Mouse (Mus musculus): Measurements from ENCODE around the gene Clic6. TPM values are rescaled to one million over a fixed set of nuclear protein-coding genes. Genes with fewer than 3 reads are reported as not detected.
A peak's percentile ranks its signal among the peaks of the same experiment; 100 is the strongest.

Gene Clic6
- 0.64 and 0.84 TPM in 2 replicates for polyA plus RNA-seq (2016; fragmentation: Nextera tagmentation; extraction: Ambion mirVana)

- Histone ChIP-seq H3K4me3 (no peak within 1 kb of the TSS), H3K9me3 (replicated peaks) (no peaks in the 10 kb centered on the region), H3K27ac (no peak within 1 kb of the TSS), H3K4me1 (no peaks in the 10 kb centered on the region), H3K36me3 (no peaks in the 10 kb centered on the region), H3K27me3 (ENCODE audit: low read depth, poor library complexity, severe bottlenecking) (peaks cover 6% of the 10 kb centered on the region; the same call in 1 of the 2 replicates)
- 86% methylated on average over 5 of the region's 5 CpGs for WGBS
- no peak for DNase-seq (ENCODE audit: low spot score)
Observed at GRCm38 (mm10) chr16:92485436-92485835, at the start of gene Clic6. Gene Clic6, plus strand, starts transcription at chr16:92485736.

GRCm38 (mm10) chr16:92439775-92440174 is 45.8 kb upstream of the Clic6 start:
- H3K4me1 ChIP-seq = peaks cover 23% of the 10 kb centered on the region
- 79% methylated on average over 2 of the region's 2 CpGs for WGBS
- DNase-seq (ENCODE audit: low spot score) = no peak

GRCm38 (mm10) chr16:92440229-92440628 is 45.3 kb upstream of the Clic6 start:
- Histone ChIP-seq H3K36me3 (no peaks in the 10 kb centered on the region), H3K9me3 (replicated peaks) (no peaks in the 10 kb centered on the region), H3K27ac (no peak overlapping the region), H3K4me1 (peaks cover 27% of the 10 kb centered on the region), H3K4me3 (no peak overlapping the region), H3K27me3 (ENCODE audit: low read depth, poor library complexity, severe bottlenecking) (no peaks in the 10 kb centered on the region)
- WGBS = 81% methylated on average over 8 of the region's 8 CpGs
- no peak for DNase-seq (ENCODE audit: low spot score)

More at GRCm38 (mm10) chr16:92439775-92440174, 45.8 kb upstream of the Clic6 start:
- Histone ChIP-seq H3K27ac (no peak overlapping the region), H3K27me3 (ENCODE audit: low read depth, poor library complexity, severe bottlenecking) (no peaks in the 10 kb centered on the region), H3K9me3 (replicated peaks) (no peaks in the 10 kb centered on the region), H3K36me3 (0 out of 2 replicates have a peak, but pooled peaks cover under 1% of the 10 kb centered on the region), H3K4me3 (no peak overlapping the region)

GRCm38 (mm10) chr16:92441203-92441602 is 44.3 kb upstream of the Clic6 start:
- DNase-seq (ENCODE audit: low spot score) = no peak
- H3K4me1 ChIP-seq = peaks cover 28% of the 10 kb centered on the region
- WGBS = 77% methylated on average over 3 of the region's 3 CpGs
- H3K4me3 ChIP-seq = no peak overlapping the region
- no peaks in the 10 kb centered on the region for H3K9me3 ChIP-seq (replicated peaks)
- no peak overlapping the region for H3K27ac ChIP-seq
- H3K36me3 ChIP-seq = no peaks in the 10 kb centered on the region
- no peaks in the 10 kb centered on the region for H3K27me3 ChIP-seq (ENCODE audit: low read depth, poor library complexity, severe bottlenecking)

DNA sequence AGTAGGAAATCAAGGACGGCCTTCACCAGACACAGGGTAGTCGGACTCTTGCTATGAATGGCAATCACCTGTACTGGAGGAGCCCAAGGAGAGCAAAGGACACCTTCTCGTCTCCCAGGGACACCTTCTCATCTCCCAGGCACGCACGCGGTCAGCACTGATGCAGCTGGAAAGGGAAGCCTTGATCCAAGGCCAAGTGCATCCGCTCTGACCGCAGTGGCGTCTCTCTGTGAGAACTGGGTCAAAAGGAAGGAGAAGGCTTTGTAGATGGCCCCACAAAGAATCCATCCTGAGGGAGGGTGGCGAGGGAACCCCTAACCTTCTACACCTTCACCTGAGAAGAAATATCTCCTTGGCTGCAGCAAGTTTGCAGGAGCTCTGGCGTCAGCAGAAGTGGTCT is 43.4 kb upstream of the Clic6 start:
- Histone ChIP-seq H3K27me3 (ENCODE audit: low read depth, poor library complexity, severe bottlenecking) (no peaks in the 10 kb centered on the region), H3K27ac (no peak overlapping the region), H3K4me3 (no peak overlapping the region), H3K36me3 (no peaks in the 10 kb centered on the region), H3K9me3 (replicated peaks) (no peaks in the 10 kb centered on the region), H3K4me1 (peaks cover 28% of the 10 kb centered on the region)
- no peak for DNase-seq (ENCODE audit: low spot score)
- WGBS = 93% methylated on average over 11 of the region's 11 CpGs

DNA sequence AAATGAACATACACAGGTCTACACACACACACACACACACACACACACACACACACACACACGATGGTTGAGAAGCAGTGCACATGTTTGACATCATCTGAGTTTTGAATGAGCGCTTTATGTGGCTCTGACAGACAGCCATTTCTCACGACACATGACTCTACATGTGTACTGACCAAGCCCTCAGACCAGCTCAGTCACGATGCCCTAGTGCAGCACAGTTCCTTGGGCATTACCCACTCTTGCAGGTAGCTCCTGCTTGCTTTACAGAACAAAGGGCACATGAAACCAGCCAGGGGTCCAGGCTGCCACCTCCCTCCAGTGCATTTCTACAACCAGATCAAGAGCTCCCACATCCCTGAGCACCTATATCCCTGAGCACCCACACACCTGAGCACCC is 42.6 kb upstream of the Clic6 start:
- H3K4me1 ChIP-seq = peaks cover 31% of the 10 kb centered on the region
- no peaks in the 10 kb centered on the region for H3K9me3 ChIP-seq (replicated peaks)
- no peaks in the 10 kb centered on the region for H3K27me3 ChIP-seq (ENCODE audit: low read depth, poor library complexity, severe bottlenecking)
- H3K27ac ChIP-seq = no peak overlapping the region
- no peak for DNase-seq (ENCODE audit: low spot score)
- 95% methylated on average over 4 of the region's 4 CpGs for WGBS
- H3K4me3 ChIP-seq = no peak overlapping the region
- H3K36me3 ChIP-seq = no peaks in the 10 kb centered on the region

DNA sequence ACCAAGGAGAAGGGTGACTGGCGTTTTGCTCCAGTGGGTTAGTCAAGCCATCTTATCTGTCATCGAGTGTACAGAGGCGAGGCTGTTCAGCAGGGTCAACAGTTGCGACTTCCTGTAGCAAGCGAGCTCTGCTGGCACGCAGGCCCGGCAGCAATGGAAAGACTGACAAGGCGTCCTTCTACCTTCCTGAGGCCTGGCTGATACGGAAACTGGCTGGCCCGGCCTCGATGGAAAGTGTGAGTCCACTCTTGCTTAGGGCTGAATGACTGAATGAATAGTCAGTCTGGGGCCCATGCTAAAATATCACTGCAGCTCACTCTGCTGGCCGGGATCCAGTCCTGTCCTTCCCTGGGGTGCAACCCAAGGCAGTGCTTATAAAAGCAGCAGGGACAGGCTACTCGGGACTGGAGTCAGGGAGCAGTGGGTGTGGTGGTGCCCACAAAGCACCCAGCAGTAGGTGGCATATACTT is 41.9 kb upstream of the Clic6 start:
- DNase-seq (ENCODE audit: low spot score) = no peak
- peak overlapping the region; percentile 37; the same call in 1 of the 2 replicates for H3K27ac ChIP-seq
- WGBS = 77% methylated on average over 13 of the region's 13 CpGs
- H3K4me1 ChIP-seq = peaks cover 31% of the 10 kb centered on the region
- H3K36me3 ChIP-seq = no peaks in the 10 kb centered on the region
- no peaks in the 10 kb centered on the region for H3K9me3 ChIP-seq (replicated peaks)
- H3K4me3 ChIP-seq = no peak overlapping the region
- H3K27me3 ChIP-seq (ENCODE audit: low read depth, poor library complexity, severe bottlenecking) = no peaks in the 10 kb centered on the region

DNA sequence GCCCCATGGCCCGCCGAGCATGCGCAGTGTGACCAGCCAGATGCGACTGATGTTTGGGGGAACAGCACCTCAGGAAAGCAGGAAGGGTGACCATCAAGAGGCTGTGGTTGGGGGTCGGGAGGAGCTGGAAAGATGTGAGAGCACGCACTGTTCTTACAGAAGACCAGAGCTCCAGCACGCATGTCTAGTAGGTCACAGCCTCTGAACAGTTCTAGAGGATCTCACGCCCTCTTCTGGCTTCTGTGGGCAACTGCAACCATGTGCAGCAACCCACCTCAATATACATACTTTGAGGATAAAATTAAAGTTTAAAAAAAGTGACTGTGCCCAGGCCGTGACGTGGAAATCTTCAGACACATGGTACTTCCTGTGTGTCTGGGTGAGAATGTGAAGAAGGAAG is 40.2 kb upstream of the Clic6 start:
- no peak overlapping the region for H3K4me3 ChIP-seq
- 64% methylated on average over 10 of the region's 10 CpGs for WGBS
- no peaks in the 10 kb centered on the region for H3K27me3 ChIP-seq (ENCODE audit: low read depth, poor library complexity, severe bottlenecking)
- peaks cover 29% of the 10 kb centered on the region for H3K4me1 ChIP-seq
- H3K9me3 ChIP-seq (replicated peaks) = no peaks in the 10 kb centered on the region
- H3K27ac ChIP-seq = peak overlapping the region; percentile 19; the same call in 1 of the 2 replicates
- peak; percentile 46 for DNase-seq (ENCODE audit: low spot score)
- peaks cover 10% of the 10 kb centered on the region for H3K36me3 ChIP-seq

- Histone ChIP-seq H3K27ac (no peak overlapping the region), H3K4me3 (no peak overlapping the region), H3K36me3 (peaks cover 15% of the 10 kb centered on the region), H3K9me3 (replicated peaks) (no peaks in the 10 kb centered on the region), H3K4me1 (peaks cover 13% of the 10 kb centered on the region; the same call in 1 of the 2 replicates), H3K27me3 (ENCODE audit: low read depth, poor library complexity, severe bottlenecking) (no peaks in the 10 kb centered on the region)
- DNase-seq (ENCODE audit: low spot score) = no peak
- 94% methylated on average over 14 of the region's 14 CpGs for WGBS
Observed at GRCm38 (mm10) chr16:92449080-92449479, 36.5 kb upstream of the Clic6 start.

GRCm38 (mm10) chr16:92450331-92450730 is 35.2 kb upstream of the Clic6 start:
- DNase-seq (ENCODE audit: low spot score) = no peak
- no peaks in the 10 kb centered on the region for H3K9me3 ChIP-seq (replicated peaks)
- H3K27me3 ChIP-seq (ENCODE audit: low read depth, poor library complexity, severe bottlenecking) = no peaks in the 10 kb centered on the region
- 93% methylated on average over 8 of the region's 8 CpGs for WGBS
- H3K27ac ChIP-seq = no peak overlapping the region; the same call in 1 of the 2 replicates
- H3K4me3 ChIP-seq = no peak overlapping the region
- H3K36me3 ChIP-seq = peaks cover 15% of the 10 kb centered on the region
- peaks cover 10% of the 10 kb centered on the region; the same call in 1 of the 2 replicates for H3K4me1 ChIP-seq

DNA sequence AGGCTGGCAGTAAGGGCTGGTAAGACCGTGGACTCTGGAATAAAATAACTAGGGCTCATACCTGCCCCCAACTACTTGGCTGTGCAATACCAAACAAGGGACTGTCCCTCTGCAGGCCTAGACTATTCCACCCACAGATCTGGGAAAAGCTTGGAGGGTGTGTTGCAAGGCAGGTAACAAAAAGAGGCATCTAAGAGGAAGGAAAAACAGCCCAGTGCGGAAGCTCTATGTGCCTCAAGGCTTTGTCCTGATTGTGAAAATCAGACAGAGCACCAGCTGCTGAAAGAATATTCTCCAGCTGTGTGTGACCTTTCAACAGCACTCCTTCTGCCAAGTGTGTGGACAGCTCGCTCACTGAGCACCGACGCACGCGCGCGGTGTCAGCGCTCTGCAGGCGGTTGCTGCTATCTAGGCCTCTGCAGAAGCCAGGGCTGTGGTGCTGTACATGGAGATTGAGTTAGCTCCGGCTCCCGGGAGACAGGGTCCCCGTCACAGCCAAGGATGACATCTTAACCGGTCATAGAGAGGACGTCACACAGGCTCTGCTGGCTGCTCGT is 33.9 kb upstream of the Clic6 start:
- Histone ChIP-seq H3K36me3 (peaks cover 15% of the 10 kb centered on the region), H3K27me3 (ENCODE audit: low read depth, poor library complexity, severe bottlenecking) (no peaks in the 10 kb centered on the region), H3K27ac (no peak overlapping the region), H3K4me1 (peaks cover 10% of the 10 kb centered on the region; the same call in 1 of the 2 replicates), H3K9me3 (replicated peaks) (no peaks in the 10 kb centered on the region), H3K4me3 (no peak overlapping the region)
- 90% methylated on average over 17 of the region's 17 CpGs for WGBS
- DNase-seq (ENCODE audit: low spot score) = no peak

DNA sequence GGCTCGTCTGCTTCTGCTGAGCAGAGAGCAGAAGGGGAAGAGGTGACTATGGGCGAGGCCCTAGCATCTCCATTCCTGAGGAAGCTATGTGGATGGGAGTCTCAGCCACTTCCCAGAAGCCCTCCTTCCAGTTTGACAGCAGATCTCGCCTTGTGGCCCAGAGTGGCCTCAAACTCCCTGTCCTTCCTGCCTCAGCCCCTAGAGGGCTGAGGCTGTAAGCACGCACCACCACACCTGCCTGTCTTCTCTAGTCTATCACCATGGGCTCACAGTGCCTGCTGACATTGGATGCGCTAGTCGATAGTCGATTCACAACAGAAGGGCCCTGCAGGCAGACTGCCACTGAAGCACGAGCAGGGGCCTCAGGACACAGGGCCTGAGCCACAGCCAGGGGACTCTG is 32.9 kb upstream of the Clic6 start:
- peaks cover 6% of the 10 kb centered on the region; the same call in 1 of the 2 replicates for H3K4me1 ChIP-seq
- H3K27me3 ChIP-seq (ENCODE audit: low read depth, poor library complexity, severe bottlenecking) = no peaks in the 10 kb centered on the region
- WGBS = 65% methylated on average over 8 of the region's 8 CpGs
- no peak overlapping the region for H3K27ac ChIP-seq
- H3K9me3 ChIP-seq (replicated peaks) = no peaks in the 10 kb centered on the region
- peaks cover 15% of the 10 kb centered on the region for H3K36me3 ChIP-seq
- H3K4me3 ChIP-seq = no peak overlapping the region
- DNase-seq (ENCODE audit: low spot score) = no peak

GRCm38 (mm10) chr16:92454002-92454401 is 31.5 kb upstream of the Clic6 start:
- no peaks in the 10 kb centered on the region for H3K9me3 ChIP-seq (replicated peaks)
- 93% methylated on average over 7 of the region's 7 CpGs for WGBS
- H3K27me3 ChIP-seq (ENCODE audit: low read depth, poor library complexity, severe bottlenecking) = no peaks in the 10 kb centered on the region
- peaks cover 15% of the 10 kb centered on the region for H3K36me3 ChIP-seq
- H3K27ac ChIP-seq = no peak overlapping the region
- DNase-seq (ENCODE audit: low spot score) = no peak
- H3K4me1 ChIP-seq = peaks cover 6% of the 10 kb centered on the region; the same call in 1 of the 2 replicates
- H3K4me3 ChIP-seq = no peak overlapping the region

Data from limb, embryonic 10.5 days (tissue).